Mouse (Mus musculus) brain, embryonic 18.5 days (tissue): ENCODE data around the gene Faim2.

Experiments
- DNase-seq: peaks from one replicate; pipeline ENCODE4 v3.0.0-alpha.2; 2012; ENCODE audit warnings: low read depth, low spot score

Gene Faim2

DNA sequence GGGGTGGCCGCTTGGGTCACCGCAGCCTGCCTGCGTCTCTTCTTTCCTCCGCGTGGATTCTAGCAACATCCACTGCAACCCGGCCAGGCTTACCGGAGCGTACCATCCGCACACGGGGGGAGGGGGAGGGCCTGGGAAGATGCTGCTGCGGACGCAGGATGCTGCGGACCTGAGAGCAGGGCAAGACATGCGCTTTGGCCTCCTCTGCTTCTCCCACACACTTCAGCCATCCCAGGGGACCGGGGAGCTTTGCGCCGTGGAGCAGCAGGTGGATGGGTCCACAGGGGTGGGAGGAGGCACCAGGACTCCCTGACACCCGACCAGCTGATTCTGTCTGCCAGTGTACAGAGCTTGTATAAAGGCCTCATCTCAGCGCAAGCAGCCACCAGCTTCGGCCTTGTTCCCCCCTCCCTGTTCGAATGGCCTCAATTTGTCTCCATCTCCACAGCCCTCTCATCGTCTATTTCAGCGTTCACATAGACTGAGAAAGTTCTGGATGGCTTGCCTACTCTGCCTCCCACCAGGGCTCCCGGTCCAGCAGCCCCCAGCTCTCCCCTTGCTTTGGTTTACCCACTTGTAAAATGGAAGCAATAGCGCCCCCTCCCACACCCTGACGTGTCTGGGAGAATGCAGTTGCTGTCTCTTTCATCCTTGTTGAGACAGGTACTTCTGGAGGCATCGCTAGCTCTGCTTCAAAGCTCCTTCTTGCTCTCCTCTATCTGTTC, at the start of gene Faim2:
Gene Faim2, minus strand, starts transcription at position 537 of the 725 bp plus-strand sequence.
- DNase-seq = peak; percentile 62

DNA sequence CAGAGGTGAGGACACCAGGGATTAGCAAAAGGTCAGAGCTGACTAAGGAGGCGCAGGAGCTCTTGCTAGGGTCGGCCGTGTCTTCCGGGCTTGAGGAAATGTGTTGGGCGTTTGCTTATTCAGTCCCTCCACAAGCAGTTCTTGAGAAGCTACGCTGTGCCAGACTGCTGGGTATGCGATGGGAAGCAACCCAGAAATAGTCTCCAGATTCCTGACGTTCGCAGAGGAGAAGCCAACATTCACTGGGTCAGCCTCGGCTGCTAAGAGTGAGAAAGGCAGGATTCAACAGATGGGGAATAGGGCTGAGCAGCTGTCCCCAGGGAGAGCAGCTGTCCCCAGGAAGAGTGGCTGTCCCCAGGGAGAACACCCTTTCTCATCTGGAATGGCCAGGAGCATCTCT, 41.2 kb upstream of the Faim2 start:
- no peak for DNase-seq

- no peak for DNase-seq
Measured at GRCm38 (mm10) chr15:99568682-99569081, 40.7 kb upstream of the Faim2 start.

GRCm38 (mm10) chr15:99567371-99567770, 39.4 kb upstream of the Faim2 start:
- no peak for DNase-seq

DNA sequence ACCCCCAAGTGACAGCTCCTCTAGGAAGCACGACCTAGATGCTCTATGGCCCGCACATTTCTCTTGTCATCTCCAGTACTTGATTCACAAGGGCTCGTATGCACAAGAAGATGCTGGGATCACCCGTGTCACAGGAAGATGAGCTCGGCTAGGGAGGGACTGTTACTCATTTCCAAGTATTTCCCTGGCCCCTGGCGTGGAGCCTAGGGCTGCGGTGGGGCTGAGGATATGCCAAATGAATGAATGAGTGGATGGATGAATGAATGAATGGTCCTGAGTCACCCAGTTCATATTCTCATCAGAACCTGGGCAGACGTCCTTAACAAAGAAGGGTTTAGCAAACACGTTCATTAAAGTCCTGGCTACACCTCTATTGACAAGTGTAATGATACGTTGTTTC, 32.3 kb upstream of the Faim2 start:
- DNase-seq = no peak

DNA sequence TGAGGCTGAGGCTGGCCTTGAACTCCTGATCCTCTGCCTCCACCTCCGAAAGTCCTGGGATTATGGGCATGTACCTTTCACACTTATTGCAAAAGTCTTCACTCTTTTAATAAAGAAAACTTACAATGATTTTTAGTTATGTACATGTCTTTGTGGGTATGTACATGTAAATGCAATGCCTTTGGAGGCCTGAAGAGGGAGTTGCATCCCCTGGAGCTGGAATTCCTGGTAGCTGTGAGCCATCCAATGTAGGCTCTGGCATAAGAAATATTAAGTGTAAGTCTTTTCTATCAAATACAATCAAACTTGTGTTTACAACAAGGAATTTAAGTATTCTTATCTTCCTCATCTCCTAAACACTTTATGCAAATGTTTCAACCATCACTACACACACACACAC, 31.0 kb upstream of the Faim2 start:
- no peak for DNase-seq

- DNase-seq = no peak
Measured at GRCm38 (mm10) chr15:99553767-99554166, 25.8 kb upstream of the Faim2 start.

DNA sequence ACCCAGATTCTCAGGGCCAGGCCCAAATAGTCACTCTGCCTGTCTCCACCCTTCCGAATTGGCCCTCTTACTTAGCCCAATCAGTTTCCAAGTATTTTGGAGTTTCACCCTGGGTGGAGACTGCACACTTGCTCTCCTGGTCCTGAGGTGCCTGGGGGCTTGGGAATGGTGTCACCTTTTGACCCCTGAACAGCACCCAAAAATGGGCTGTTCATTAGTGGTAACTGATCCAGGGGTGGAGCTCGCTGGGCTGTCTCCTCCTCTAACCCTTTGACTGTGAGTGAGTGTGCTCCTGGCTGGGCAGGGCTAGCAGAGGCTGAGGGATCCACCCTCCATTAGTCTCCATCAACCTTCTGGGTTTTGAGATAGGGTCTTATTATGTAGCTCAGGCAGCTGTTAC, 21.9 kb upstream of the Faim2 start:
- no peak for DNase-seq

GRCm38 (mm10) chr15:99547732-99548131, 19.8 kb upstream of the Faim2 start:
- no peak for DNase-seq

- DNase-seq = no peak
Measured at GRCm38 (mm10) chr15:99546596-99546995, 18.6 kb upstream of the Faim2 start.

- no peak for DNase-seq
Measured at GRCm38 (mm10) chr15:99544047-99544446, 16.1 kb upstream of the Faim2 start.

GRCm38 (mm10) chr15:99539891-99540290, 11.9 kb upstream of the Faim2 start:
- no peak for DNase-seq

GRCm38 (mm10) chr15:99536889-99537862, 9.2 kb upstream of the Faim2 start:
- DNase-seq = no peak

DNA sequence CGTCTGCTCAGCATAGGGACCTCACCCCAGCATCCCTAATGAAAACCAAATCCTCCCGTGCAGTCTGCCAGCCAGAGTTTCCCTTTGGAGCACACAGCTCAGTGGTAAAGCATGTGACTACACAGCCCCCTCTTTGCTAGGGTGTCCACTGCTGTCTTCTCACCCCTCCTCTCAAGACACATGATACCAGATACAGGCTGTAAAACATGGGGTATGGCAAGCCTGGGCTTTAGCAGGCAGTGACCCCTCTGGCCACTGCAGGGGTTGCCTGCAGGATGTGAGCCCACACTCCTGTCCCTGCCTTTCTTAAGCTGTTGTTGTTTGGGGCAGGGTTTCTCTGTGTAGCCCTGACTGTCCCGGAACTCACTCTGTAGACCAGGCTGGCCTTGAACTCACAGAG, 4.1 kb upstream of the Faim2 start:
- DNase-seq = no peak

DNA sequence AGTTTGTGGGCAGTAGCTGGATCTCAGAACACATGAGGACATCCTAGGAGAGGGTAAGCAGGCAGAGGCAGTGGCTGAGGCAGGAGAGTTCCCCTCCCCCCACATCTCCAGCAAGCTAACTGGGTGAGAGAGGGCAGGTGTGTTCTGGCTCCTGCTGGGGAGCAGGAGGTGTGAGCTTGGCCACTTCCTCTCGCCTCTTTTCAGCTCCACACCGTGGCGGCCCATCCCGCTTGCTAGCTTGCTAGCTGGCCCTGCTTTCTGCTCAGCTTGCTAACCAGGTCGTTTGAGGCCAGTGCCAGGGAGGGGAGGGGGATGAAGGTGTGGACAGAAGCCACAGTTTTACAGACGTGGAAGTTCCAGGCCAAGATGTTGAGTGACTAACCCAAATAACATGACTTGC, 3.2 kb upstream of the Faim2 start:
- DNase-seq = no peak

- no peak for DNase-seq
Measured at GRCm38 (mm10) chr15:99526681-99527080, 1.3 kb downstream of the Faim2 start.

DNA sequence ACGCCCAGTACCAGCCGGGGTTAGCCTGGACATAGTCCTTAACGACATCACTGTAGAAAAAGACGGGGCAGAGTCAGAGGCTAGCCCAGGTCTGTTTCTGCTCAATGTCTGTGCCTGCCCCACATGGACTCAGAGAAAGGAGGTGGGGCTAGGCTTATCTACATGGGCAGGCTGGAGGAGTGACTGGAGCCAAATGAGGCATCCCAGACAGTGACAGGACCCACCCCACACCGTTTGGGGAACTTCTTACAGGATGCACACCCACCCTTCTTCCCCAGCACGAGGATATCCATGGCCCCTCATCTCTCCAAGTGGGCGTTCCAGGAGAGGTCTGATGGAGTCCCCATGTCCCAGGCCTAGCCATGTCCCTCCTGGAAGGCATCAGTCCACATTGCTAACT, 7.7 kb downstream of the Faim2 start:
- DNase-seq = no peak

DNA sequence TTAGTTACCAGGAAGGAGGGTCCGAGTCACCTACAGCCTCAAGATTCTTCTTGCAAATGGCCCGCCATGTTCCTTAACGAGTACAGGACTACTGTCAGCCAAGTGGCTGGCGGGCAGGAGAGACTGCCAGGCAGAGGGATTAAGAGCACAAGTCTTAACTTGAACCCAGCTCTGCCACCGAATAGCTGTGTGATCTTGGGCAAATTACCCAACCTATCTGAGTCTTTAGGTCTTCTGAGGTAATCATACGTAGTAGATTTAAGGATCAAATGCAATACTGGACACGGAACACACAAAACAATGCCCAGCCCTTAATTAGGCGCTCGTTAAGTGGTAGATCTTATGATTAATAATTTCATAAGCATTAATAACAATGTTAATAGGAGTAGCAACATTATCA, 8.3 kb downstream of the Faim2 start:
- no peak for DNase-seq

DNA sequence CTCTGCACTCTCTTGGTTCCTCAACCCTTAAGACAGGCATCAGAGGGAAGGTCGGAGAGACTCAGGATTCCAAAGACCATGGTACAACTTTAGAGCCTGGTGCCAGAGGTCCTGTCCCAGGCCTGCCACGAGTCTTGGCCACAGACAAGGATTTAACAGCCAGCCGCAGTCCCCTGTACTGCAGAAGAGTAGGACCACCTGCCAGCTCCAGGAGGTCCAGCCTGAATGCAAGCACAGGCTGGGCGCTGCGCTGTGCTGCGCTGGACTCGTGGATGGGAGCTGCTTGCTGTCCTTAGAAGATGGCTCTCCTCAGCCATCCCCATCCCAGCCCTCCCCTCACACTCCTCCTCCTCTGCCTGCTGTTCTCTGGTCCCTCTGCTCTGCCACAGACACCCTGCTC, 10.2 kb downstream of the Faim2 start:
- DNase-seq = no peak

- no peak for DNase-seq
Measured at GRCm38 (mm10) chr15:99516715-99517114, 11.2 kb downstream of the Faim2 start.

DNA sequence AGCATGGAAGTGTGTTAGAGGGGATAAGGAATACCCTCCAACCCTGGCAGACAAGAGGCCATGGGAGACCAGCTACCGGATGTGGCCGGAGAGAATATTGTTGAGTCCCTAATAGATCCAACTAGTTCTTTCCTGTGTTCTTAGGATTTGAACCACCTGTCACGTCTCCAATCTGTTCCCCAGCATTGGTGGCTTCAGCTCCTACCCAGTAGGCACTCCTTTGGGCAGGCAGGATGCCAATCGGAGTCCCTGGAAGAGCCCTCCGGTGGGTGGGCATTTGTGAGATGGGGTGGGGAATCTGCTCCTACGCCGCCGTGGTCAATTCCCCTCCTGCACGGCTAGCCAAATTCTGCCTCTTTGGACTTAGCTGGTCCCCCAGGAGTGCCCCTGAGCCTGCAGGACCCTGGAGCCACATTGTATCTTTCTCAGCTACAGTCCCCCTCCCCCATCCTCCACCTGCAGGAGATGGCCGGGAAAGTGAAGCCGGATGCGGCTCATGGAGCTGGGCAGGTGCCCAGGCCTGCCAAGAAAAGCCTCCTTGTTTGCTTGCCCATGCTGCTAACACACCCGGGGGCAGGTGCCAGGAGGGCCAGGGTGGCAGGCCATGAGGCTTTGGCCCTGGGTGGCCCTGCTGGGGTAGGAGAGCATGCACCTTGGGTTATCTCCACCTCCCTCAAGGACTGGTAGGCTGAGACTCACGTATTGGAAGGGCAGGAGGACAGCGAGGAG, 16.0 kb downstream of the Faim2 start:
- DNase-seq = no peak

GRCm38 (mm10) chr15:99510621-99511020, 17.3 kb downstream of the Faim2 start:
- DNase-seq = no peak
